Comparison of ENCODE assay signal across 15 mouse cellular contexts in the genomic region with DNA sequence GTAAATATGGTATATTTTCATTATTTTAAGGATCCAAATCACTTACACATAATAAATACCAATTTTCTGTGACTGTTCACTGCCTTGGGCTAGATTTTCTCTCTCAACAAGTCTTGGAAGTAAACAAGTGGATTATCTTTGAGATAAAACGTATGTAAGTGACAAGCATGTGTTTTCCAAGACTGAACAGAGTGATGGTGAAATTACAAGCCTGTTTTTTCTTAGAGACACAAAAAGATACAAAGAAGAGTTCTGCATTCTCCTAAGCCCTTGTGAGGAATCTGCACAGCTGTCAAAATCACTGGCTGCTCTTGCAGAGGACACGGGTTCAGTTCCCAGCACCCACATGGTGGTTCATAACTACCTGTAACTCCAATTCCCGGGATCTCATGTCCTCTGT.
"Had no signal": no experiment of that assay in that cellular context is flagged by ENCODE, and none has a peak within 500 bp of the region (broad histone marks: within the 10 kb centered on the region; RNA-seq: fewer than 3 reads in every experiment).

No protein-coding gene starts in this region.

- H3K9ac ChIP-seq: neural tube, embryonic 15.5 days; stomach, embryonic 15.5 days had no signal

- H3K4me2 ChIP-seq: neural tube, embryonic 15.5 days; stomach, embryonic 15.5 days had no signal

- DNase-seq: retina, postnatal 1 day; right cerebral cortex, adult 18-20 months; right cerebral cortex, postnatal 14 days; right cerebral cortex, postnatal 25 days; right cerebral cortex, postnatal 4 days; spleen, adult 18-20 months; thymus, adult 18-20 months; thymus, adult 2 months; thymus, postnatal 14 days; thymus, postnatal 25 days; thymus, postnatal 36 days; thymus, postnatal 4 days had no signal

- H3K36me3 ChIP-seq: stomach, embryonic 15.5 days had no signal

- H3K4me3 ChIP-seq: neural tube, embryonic 15.5 days; stomach, embryonic 15.5 days had no signal

- H3K27me3 ChIP-seq: neural tube, embryonic 15.5 days; stomach, embryonic 15.5 days had no signal

- H3K4me1 ChIP-seq: stomach, embryonic 15.5 days had no signal

- H3K9me3 ChIP-seq: neural tube, embryonic 15.5 days; stomach, embryonic 15.5 days had no signal

- H3K27ac ChIP-seq: neural tube, embryonic 15.5 days; stomach, embryonic 15.5 days; stomach, postnatal 0 days had no signal
